Mouse (Mus musculus): ENCODE results near the gene Clip4.

The Clip4 gene

GRCm38 (mm10) chr17:71874795-71875194 lies 106.5 kb downstream of the Clip4 start:
- DNase-seq, result no peak

DNA sequence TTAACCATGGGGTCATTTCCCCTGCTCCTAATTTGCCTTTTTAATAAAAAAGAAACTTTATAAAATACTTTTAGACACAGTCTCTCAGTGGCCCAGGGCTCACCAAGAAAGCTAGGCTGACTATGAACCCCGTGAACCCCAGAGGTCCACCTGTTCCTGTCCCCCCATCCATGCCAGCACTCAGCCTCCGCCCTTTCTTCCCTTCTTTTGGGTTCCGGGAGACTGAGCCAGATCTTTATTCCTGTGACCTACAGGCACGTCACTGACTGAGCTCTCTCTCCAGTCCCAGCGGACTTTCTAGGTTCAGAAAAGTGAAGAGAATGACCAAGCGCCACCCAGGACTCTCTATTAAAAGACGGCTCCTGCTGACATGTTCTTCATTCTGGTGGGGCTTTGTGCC lies 107.2 kb downstream of the Clip4 start:
- DNase-seq, result no peak

DNA sequence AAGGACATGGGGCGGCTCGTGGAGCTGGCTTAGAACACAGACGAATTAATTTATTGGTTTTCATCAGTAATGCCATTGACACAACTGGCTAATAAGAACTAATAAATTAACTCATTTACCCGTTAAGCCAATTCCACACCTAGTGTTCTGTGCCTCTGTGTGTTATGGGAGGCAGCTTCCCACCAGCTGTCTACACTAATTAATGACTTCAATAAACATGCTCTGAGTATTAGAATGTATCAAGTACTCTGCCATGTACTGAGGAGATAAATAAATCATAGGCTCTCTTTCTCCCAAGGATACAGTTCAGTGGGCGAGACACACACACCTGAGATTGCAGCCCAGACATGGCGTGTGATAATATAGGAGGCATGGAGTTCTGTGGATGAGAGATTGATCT lies 113.1 kb downstream of the Clip4 start:
- no peak for DNase-seq

DNA sequence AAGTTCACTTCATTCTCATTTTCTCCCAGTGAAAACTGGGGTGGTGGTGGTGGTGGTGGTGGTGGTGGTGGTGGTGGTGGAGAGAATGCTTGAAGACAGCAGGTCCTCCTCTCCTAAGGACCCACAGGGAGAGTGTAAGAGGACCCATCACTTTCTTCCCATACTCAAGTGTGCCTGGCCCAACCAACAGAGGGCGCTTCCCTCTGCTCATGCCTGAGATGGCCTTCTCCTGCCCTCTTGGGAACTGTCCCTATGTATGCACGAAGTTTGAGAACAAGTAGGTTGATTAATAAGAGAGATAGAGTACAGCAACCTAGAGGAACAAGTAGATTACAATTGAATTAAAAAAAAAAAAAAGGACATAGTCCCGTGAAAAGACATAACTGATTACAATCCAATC lies 140.8 kb downstream of the Clip4 start:
- DNase-seq, result peak; percentile 48 to 63

DNA sequence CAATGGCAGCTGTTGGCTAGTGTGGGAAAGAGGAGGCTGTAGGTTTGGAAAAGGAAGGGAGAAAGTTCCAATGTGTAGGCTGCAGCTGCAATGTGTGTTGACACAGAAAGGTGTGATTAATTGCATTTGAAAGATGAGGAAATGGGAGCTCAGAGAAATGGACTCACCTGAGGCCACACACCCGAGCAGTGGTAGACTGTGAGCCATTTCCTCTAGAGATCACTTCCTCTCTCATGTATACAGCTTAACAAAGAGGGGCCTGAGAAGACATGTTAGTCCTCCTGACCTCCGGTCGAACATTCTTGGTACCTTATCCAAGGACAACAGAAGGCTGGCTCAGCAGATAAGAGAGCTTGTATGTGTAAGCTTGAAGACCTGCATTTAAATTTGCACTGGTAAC lies 144.9 kb downstream of the Clip4 start:
- DNase-seq, result no peak
